Mouse (Mus musculus) liver, adult 2 months (tissue): Measurements from ENCODE around the gene Gjc3.

Experiments used
- CTCF ChIP-seq: fragments of 200-500 bp; IDR thresholded peaks from 2 replicates; pipeline ENCODE4 v1.5.1; 2011; ENCODE audit warnings: low read depth, low read length, control low read depth
- POLR2A ChIP-seq: fragments of 200-500 bp; IDR thresholded peaks from 2 replicates; pipeline ENCODE4 v1.6.1; 2011; ENCODE audit warnings: low read length, control low read depth; ENCODE audit not compliant: insufficient read depth; ENCODE audit errors: extremely low read depth

GRCm38 (mm10) chr5:137940948-137941347 is 21.9 kb downstream of the Gjc3 start:
- TF ChIP-seq POLR2A (no peak), CTCF (no peak)
